Mouse (Mus musculus): ENCODE measurements around the gene Otud7a. TPM values are rescaled to one million over a fixed set of nuclear protein-coding genes. Genes with fewer than 3 reads are reported as not detected.

Gene Otud7a
- polyA plus RNA-seq, 1 experiment from 2014 or later, result 0.35 TPM

DNA sequence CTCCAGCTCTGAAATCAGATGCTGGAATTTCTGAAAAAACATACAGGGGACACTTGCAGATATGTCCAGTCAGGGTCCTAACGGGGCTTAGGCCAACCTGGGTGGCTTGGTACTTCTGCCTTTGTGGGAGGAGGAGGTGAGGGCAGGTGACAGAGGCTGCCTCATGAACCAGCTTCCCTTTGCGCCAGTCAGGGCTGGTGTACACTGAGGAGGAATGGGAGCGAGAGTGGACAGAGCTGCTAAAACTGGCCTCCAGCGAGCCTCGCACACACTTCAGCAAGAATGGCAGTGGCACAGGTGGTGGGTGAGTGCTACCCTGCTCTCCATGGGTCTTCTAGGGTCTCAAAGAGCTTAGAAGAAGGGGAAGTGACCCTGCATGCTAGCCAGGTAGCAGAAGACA, 285.1 kb downstream of the Otud7a start:
- no peak overlapping the region for H3K9ac ChIP-seq
- H3K4me3 ChIP-seq (replicated peaks), result no peak overlapping the region
- WGBS, result 90% methylated on average over 5 of the region's 5 CpGs
- no peak overlapping the region for H3K4me2 ChIP-seq (replicated peaks)
- H3K27me3 ChIP-seq (replicated peaks), result no peaks in the 10 kb centered on the region
- no peak overlapping the region for H3K27ac ChIP-seq
- no peaks in the 10 kb centered on the region for H3K9me3 ChIP-seq
- ATAC-seq, result no peak
- no peaks in the 10 kb centered on the region for H3K4me1 ChIP-seq (replicated peaks)
- H3K36me3 ChIP-seq, result no peaks in the 10 kb centered on the region

DNA sequence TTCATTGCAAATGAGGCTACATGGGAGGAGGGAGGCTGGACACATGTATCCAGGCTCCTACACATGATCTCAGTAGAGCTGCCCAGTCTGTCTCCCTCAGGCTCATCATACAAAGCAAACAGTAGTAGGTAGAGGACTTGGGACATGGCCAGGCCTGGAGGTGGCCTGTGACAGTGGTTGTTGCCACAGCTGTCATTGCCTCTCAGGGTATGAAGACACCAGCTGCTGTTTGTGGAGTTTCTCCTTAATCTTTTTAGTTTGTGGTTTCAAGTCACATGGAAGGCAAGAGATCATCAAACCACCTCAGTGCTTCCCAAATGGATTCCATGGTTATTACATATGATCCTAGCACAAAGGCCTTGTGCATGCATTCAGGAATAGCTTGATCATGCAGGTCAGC, 285.5 kb downstream of the Otud7a start:
- Histone ChIP-seq H3K27me3 (replicated peaks) (no peaks in the 10 kb centered on the region), H3K4me3 (replicated peaks) (no peak overlapping the region), H3K27ac (no peak overlapping the region), H3K9ac (no peak overlapping the region), H3K36me3 (no peaks in the 10 kb centered on the region), H3K9me3 (no peaks in the 10 kb centered on the region), H3K4me2 (replicated peaks) (no peak overlapping the region), H3K4me1 (replicated peaks) (no peaks in the 10 kb centered on the region)
- ATAC-seq, result no peak

DNA sequence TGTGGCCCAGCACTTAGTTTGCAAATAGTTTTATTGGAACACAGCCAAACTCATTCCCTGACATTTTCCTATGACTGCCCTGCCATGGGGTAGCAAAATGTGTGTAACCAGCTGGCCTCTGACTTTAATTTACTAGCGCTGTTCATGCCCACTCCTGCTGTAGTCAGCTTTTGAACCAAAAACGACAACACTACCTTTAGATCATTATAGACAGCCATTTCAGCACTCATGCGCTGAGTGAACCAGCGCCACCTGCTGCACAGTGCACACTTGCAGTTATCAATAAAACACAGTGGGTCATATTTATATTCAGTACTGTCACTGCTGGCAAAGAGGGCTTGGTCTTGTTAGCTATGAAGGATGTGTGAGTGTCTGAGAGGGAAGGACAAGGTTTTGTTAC, 293.2 kb downstream of the Otud7a start:
- Histone ChIP-seq H3K4me1 (replicated peaks) (no peaks in the 10 kb centered on the region), H3K9ac (no peak overlapping the region), H3K27me3 (replicated peaks) (no peaks in the 10 kb centered on the region), H3K27ac (no peak overlapping the region), H3K4me3 (replicated peaks) (no peak overlapping the region), H3K36me3 (no peaks in the 10 kb centered on the region), H3K4me2 (replicated peaks) (no peak overlapping the region), H3K9me3 (no peaks in the 10 kb centered on the region)
- 61% methylated on average over 4 of the region's 4 CpGs for WGBS
- no peak for ATAC-seq

DNA sequence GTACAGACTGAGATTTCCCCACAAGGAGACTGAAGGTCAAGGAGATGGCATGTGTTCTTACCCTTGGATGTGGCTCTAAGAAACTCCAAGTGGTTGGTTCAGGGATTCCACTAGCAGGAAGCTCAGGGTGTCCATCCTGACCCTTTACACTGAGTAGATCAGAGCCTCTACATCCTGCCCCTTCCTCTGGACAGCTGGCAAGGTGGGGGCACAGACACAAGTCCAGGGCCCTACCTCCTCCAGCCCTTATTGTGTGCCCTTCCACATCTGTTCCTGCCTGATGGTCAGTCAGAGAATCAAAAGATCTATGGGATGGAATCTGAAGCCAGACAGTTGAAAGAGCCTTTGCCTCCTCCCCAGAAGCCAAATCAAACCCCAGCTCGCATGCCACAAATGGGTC, 293.6 kb downstream of the Otud7a start:
- H3K9ac ChIP-seq, result no peak overlapping the region
- no peak overlapping the region for H3K27ac ChIP-seq
- no peaks in the 10 kb centered on the region for H3K4me1 ChIP-seq (replicated peaks)
- WGBS, result 65% methylated on average over 1 of the region's 1 CpGs
- no peaks in the 10 kb centered on the region for H3K9me3 ChIP-seq
- no peak for ATAC-seq
- no peaks in the 10 kb centered on the region for H3K36me3 ChIP-seq
- no peak overlapping the region for H3K4me2 ChIP-seq (replicated peaks)
- no peaks in the 10 kb centered on the region for H3K27me3 ChIP-seq (replicated peaks)
- H3K4me3 ChIP-seq (replicated peaks), result no peak overlapping the region

DNA sequence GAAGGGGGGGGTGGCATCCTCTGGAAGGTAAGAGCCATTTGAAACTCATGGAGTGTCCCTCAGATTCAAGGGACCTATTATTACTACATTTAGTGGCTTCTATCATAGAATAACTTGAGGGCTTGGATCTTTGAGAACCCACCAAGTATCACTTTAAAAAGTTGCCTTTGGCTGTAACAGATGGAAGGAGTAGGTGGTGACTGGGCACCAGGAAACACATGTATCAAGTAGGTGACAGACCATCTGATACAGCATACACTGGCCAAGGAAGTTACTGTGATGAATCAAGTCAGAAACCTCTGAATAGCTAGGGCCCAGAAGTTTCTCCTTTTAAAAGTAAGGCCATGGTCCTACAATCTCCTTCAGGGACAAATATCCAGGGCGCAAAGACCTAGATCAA, 298.6 kb downstream of the Otud7a start:
- H3K9ac ChIP-seq, result no peak overlapping the region
- no peaks in the 10 kb centered on the region for H3K36me3 ChIP-seq
- no peak overlapping the region for H3K4me3 ChIP-seq (replicated peaks)
- no peaks in the 10 kb centered on the region for H3K4me1 ChIP-seq (replicated peaks)
- no peaks in the 10 kb centered on the region for H3K9me3 ChIP-seq
- H3K27ac ChIP-seq, result no peak overlapping the region
- H3K27me3 ChIP-seq (replicated peaks), result no peaks in the 10 kb centered on the region
- WGBS, result 96% methylated on average over 1 of the region's 1 CpGs
- ATAC-seq, result no peak
- no peak overlapping the region for H3K4me2 ChIP-seq (replicated peaks)

DNA sequence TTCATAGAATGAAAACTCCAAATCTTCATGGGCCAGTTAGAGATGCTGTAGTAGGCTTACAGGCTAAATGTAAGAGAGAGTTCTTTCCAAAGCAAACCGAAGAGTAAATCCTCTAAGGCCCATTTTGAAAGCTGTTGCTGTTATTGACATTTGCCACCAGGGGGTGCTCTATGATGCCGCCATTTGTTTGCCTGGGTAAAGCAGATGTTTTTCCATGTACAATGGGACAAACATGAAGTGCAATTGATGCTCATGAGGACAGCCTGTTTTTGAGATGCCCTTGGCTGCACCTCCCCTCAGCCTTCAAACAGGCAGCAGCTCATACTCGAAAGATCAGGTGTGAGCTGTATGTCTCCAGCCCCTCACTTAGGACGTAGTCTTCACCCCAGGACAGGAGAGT, 307.5 kb downstream of the Otud7a start:
- Histone ChIP-seq H3K9me3 (no peaks in the 10 kb centered on the region), H3K9ac (no peak overlapping the region), H3K27me3 (replicated peaks) (peaks cover 36% of the 10 kb centered on the region), H3K4me2 (replicated peaks) (no peak overlapping the region), H3K4me3 (replicated peaks) (no peak overlapping the region), H3K27ac (no peak overlapping the region), H3K4me1 (replicated peaks) (peaks cover 11% of the 10 kb centered on the region; the same call in 1 of the 2 replicates), H3K36me3 (no peaks in the 10 kb centered on the region)
- ATAC-seq, result no peak
- 45% methylated on average over 4 of the region's 4 CpGs for WGBS

DNA sequence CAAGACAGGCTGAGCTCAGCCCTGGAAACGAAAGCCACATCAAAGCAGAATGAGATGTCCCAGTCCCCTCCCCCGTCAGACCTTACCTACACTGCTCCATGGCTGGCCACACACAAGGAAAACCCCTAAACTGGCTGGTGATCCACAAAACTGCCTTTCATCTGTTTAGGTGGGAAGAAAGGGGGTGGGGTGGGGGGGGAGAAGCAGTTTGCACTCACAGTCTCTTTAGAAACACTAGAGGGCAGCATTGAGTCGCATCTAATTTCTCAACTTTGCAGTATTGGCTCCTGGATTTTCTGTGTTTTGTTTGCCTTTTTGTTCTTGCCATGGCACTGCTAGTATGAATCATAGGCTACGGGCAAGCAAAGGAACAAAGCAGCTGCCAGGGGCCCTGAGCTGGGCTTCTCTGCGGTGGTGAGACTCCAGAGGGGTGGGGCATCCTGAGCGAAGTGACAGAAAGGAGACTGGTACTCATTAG, 308.8 kb downstream of the Otud7a start:
- Histone ChIP-seq H3K36me3 (no peaks in the 10 kb centered on the region), H3K27me3 (replicated peaks) (peaks cover 48% of the 10 kb centered on the region), H3K4me1 (replicated peaks) (peaks cover 20% of the 10 kb centered on the region), H3K9ac (no peak overlapping the region), H3K27ac (no peak overlapping the region), H3K9me3 (no peaks in the 10 kb centered on the region), H3K4me3 (replicated peaks) (no peak overlapping the region), H3K4me2 (replicated peaks) (no peak overlapping the region)
- peak; percentile 31 for ATAC-seq
- WGBS, result 12% methylated on average over 6 of the region's 6 CpGs

DNA sequence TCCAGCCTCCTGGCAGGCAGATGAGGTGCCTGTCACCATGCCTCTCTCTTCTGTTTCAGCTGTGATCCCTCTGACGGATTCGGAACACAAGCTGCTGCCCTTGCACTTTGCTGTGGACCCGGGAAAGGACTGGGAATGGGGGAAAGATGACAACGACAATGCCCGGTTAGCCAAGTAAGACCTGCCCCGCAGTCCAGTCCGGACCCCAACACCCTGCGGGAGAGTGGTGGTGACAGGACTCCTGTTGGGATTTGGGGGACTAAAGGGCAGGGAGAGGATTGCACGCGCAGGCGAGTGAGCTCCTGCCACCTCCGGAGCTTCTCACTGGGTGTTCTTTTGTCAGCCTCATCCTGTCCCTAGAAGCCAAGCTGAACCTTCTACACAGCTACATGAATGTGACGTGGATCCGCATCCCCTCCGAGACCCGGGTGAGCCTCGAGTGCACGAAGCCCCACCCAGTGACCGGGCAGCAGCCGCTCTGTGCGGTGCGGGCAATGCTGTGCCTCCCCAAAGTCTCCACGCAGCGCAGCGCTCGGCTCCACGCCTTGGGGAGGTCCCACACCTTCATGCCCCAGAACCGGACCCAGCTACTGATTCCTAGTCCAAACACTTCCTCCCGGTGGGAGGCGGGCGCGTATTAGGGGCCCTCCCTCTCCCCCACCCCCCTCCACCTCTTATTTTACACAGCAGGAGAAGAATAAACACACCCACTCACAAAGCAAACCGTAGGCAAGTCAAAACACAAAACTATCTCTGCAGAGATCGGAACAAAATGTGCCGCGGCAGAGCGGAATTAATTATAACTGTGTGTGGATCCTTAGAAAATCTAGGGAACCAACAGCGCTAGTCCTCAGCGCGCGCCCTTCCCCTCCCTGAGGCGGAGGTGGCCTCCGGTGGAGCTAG, 310.3 kb downstream of the Otud7a start:
- Histone ChIP-seq H3K4me2 (replicated peaks) (peak overlapping the region; percentile 79), H3K4me1 (replicated peaks) (peaks cover 27% of the 10 kb centered on the region), H3K4me3 (replicated peaks) (peak overlapping the region; percentile 35), H3K36me3 (no peaks in the 10 kb centered on the region), H3K27ac (no peak overlapping the region), H3K9me3 (no peaks in the 10 kb centered on the region), H3K9ac (0 out of 2 replicates have a peak overlapping the region, but pooled peaks have one; percentile 32), H3K27me3 (replicated peaks) (peaks cover 63% of the 10 kb centered on the region)
- no peak for ATAC-seq
- whole genome bisulfite sequencing, result 2% methylated on average over 43 of the region's 43 CpGs

DNA sequence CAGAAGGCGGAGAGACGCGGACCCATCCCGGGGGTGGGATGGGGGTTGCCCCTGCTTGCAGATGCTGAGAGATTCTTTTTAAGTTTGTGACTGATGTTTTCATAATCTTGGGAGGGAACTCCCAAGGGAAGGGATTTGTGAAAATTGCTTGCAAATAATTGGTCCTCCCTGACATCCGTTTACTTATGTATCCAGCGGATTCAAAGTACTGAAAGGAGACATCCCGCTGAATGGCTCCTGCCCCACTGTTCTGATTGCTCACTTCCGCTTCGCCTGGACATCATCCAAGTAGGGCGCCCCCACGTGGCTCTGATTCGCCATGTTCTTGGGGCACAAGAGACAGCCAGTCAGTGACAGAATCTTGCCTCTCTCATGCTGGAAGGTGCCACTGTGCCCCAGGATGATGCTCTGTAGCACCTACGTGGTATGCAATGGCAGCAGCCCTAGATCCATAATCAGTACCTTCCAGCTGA, 311.0 kb downstream of the Otud7a start:
- Histone ChIP-seq H3K27me3 (replicated peaks) (peaks cover 67% of the 10 kb centered on the region), H3K9ac (0 out of 2 replicates have a peak overlapping the region, but pooled peaks have one; percentile 20), H3K9me3 (no peaks in the 10 kb centered on the region), H3K4me1 (replicated peaks) (peaks cover 27% of the 10 kb centered on the region), H3K4me2 (replicated peaks) (peak overlapping the region; percentile 79), H3K4me3 (replicated peaks) (peak overlapping the region; percentile 35), H3K36me3 (no peaks in the 10 kb centered on the region), H3K27ac (no peak overlapping the region)
- ATAC-seq, result peak; percentile 26; the same call in 1 of the 2 replicates
- WGBS, result 1% methylated on average over 13 of the region's 13 CpGs

DNA sequence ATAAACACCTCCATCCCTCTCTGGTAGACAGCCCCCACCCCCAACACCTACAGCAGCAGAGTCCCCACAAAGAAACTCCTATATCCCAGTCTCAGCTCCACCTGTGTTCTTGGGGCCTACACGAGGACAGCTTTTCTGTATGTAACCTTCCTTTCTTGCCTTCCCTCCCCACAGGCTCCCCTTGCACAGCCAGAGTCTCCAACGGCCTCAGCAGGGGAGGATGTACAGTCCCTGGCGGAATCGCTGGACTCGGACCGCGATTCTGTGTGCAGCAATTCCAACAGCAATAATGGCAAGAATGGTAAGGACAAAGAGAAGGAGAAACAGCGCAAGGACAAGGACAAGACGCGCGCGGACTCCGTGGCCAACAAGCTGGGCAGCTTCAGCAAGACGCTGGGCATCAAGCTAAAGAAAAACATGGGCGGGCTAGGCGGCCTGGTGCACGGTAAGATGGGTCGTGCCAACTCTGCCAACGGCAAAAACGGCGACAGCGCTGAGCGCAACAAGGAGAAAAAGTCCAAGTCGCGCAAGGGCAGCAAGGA, 312.7 kb downstream of the Otud7a start:
- peaks cover 27% of the 10 kb centered on the region for H3K4me1 ChIP-seq (replicated peaks)
- no peak overlapping the region for H3K9ac ChIP-seq
- H3K36me3 ChIP-seq, result no peaks in the 10 kb centered on the region
- H3K4me2 ChIP-seq (replicated peaks), result peak overlapping the region; percentile 80
- H3K27me3 ChIP-seq (replicated peaks), result peaks cover 81% of the 10 kb centered on the region
- 8% methylated on average over 25 of the region's 25 CpGs for WGBS
- no peak for ATAC-seq
- H3K9me3 ChIP-seq, result no peaks in the 10 kb centered on the region
- no peak overlapping the region for H3K27ac ChIP-seq
- peak overlapping the region; percentile 42; the same call in 1 of the 2 replicates for H3K4me3 ChIP-seq (replicated peaks)

DNA sequence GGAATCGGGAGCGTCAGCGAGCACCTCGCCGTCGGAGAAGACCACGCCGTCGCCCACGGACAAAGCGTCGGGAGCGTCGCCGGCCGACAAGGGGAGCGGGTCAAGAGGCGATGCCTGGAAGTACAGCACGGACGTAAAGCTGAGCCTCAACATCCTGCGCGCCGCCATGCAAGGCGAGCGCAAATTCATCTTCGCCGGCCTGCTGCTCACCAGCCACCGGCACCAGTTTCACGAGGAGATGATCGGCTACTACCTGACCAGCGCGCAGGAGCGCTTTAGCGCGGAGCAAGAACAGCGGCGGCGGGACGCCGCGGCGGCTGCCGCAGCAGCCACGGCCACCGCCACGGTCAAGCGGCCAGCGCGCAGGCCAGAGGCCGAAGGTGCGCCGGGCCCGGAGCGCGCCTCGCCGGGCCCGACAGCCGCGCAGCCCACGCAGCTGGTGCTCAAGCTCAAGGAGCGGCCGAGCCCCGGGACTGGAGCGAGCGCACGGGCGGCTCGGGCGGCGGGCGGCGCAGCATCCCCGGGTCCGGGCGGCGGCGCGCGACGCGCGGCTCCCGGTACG, 313.2 kb downstream of the Otud7a start:
- peak overlapping the region; percentile 42 for H3K4me3 ChIP-seq (replicated peaks)
- ATAC-seq, result peak; percentile 18; the same call in 1 of the 2 replicates
- H3K4me1 ChIP-seq (replicated peaks), result peaks cover 27% of the 10 kb centered on the region
- no peaks in the 10 kb centered on the region for H3K36me3 ChIP-seq
- H3K27me3 ChIP-seq (replicated peaks), result peaks cover 82% of the 10 kb centered on the region
- no peak overlapping the region for H3K9ac ChIP-seq
- H3K27ac ChIP-seq, result no peak overlapping the region
- H3K9me3 ChIP-seq, result no peaks in the 10 kb centered on the region
- H3K4me2 ChIP-seq (replicated peaks), result peak overlapping the region; percentile 80
- WGBS, result under 1% methylated on average over 79 of the region's 85 CpGs

DNA sequence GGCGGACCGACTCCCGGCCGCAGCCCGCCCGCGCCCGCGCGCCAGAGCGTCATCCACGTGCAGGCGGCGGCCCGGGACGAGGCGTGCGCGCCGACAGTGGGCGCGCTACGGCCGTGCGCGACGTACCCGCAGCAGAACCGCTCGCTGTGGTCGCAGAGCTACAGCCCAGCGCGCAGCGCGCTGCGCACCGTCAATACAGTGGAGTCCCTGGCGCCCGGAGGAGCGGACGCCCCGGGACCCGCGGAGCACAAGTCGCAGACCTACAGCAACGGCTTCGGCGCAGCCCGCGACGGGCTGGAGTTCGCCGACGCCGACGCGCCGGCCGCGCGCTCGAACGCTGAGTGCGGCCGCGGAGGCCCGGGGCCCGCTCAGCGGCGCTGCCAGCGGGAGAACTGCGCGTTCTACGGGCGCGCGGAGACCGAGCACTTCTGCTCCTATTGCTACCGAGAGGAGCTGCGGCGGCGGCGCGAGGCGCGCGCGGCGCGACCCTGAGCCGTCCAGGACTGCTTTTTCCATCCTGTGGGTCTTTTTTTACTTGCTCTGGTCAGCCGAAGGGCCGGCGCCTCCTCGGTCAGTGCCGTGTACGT, 313.8 kb downstream of the Otud7a start:
- Histone ChIP-seq H3K27ac (no peak overlapping the region), H3K9me3 (no peaks in the 10 kb centered on the region), H3K27me3 (replicated peaks) (peaks cover 82% of the 10 kb centered on the region), H3K36me3 (no peaks in the 10 kb centered on the region), H3K4me2 (replicated peaks) (peak overlapping the region; percentile 80), H3K9ac (no peak overlapping the region), H3K4me3 (replicated peaks) (peak overlapping the region; percentile 42), H3K4me1 (replicated peaks) (peaks cover 27% of the 10 kb centered on the region)
- ATAC-seq, result peak; percentile 21
- under 1% methylated on average over 97 of the region's 97 CpGs for WGBS
